Mouse (Mus musculus): Measurements from ENCODE around the gene D930020B18Rik. TPM values are rescaled to one million over a fixed set of nuclear protein-coding genes. Genes with fewer than 3 reads are reported as not detected.
A peak's percentile ranks its signal among the peaks of the same experiment; 100 is the strongest.

The D930020B18Rik gene
- polyA plus RNA-seq, 1 experiment from 2014 or later = 0.39 TPM

- ATAC-seq (replicated peaks; ENCODE audit: low FRiP score) (no peak), DNase-seq (ENCODE audit: low spot score) (no peak)
- H3K4me1 ChIP-seq (replicated peaks; ENCODE audit: control insufficient read depth, insufficient read depth, low read length) = no peaks in the 10 kb centered on the region
- H3K9me3 ChIP-seq (ENCODE audit: control insufficient read depth, low read length) = no peaks in the 10 kb centered on the region
- WGBS = 89% methylated on average over 8 of the region's 8 CpGs
- no peaks in the 10 kb centered on the region for H3K27me3 ChIP-seq (ENCODE audit: control insufficient read depth, insufficient read depth, low read length)
- H3K9ac ChIP-seq (ENCODE audit: low read length) = no peak overlapping the region
- H3K27ac ChIP-seq (ENCODE audit: low read depth, low read length) = no peak overlapping the region
- H3K4me3 ChIP-seq (ENCODE audit: low read depth, low read length) = no peak overlapping the region
- H3K4me2 ChIP-seq (ENCODE audit: low read depth, low read length, severe bottlenecking) = no peak overlapping the region
- no peaks in the 10 kb centered on the region for H3K36me3 ChIP-seq (ENCODE audit: control insufficient read depth, insufficient read depth, low read length)
Measured at GRCm38 (mm10) chr10:121731048-121731725, 89.8 kb downstream of the D930020B18Rik start.

GRCm38 (mm10) chr10:121732542-121732941 is 91.2 kb downstream of the D930020B18Rik start:
- no peak overlapping the region for H3K27ac ChIP-seq (ENCODE audit: low read depth, low read length)
- ATAC-seq (replicated peaks; ENCODE audit: low FRiP score) = no peak
- no peaks in the 10 kb centered on the region for H3K4me1 ChIP-seq (replicated peaks; ENCODE audit: control insufficient read depth, insufficient read depth, low read length)
- DNase-seq (ENCODE audit: low spot score) = peak; percentile 46
- no peak overlapping the region for H3K4me2 ChIP-seq (ENCODE audit: low read depth, low read length, severe bottlenecking)
- H3K9me3 ChIP-seq (ENCODE audit: control insufficient read depth, low read length) = no peaks in the 10 kb centered on the region
- no peaks in the 10 kb centered on the region for H3K36me3 ChIP-seq (ENCODE audit: control insufficient read depth, insufficient read depth, low read length)
- WGBS = 90% methylated on average over 9 of the region's 9 CpGs
- H3K27me3 ChIP-seq (ENCODE audit: control insufficient read depth, insufficient read depth, low read length) = no peaks in the 10 kb centered on the region
- no peak overlapping the region for H3K4me3 ChIP-seq (ENCODE audit: low read depth, low read length)
- H3K9ac ChIP-seq (ENCODE audit: low read length) = no peak overlapping the region

- Histone ChIP-seq H3K27ac (ENCODE audit: low read depth, low read length) (no peak overlapping the region), H3K4me3 (ENCODE audit: low read depth, low read length) (no peak overlapping the region), H3K27me3 (ENCODE audit: control insufficient read depth, insufficient read depth, low read length) (no peaks in the 10 kb centered on the region), H3K9ac (ENCODE audit: low read length) (no peak overlapping the region), H3K9me3 (ENCODE audit: control insufficient read depth, low read length) (no peaks in the 10 kb centered on the region), H3K36me3 (ENCODE audit: control insufficient read depth, insufficient read depth, low read length) (no peaks in the 10 kb centered on the region), H3K4me1 (replicated peaks; ENCODE audit: control insufficient read depth, insufficient read depth, low read length) (0 out of 2 replicates have a peak, but pooled peaks cover 2% of the 10 kb centered on the region), H3K4me2 (ENCODE audit: low read depth, low read length, severe bottlenecking) (no peak overlapping the region)
- no peak for DNase-seq (ENCODE audit: low spot score)
- 91% methylated on average over 3 of the region's 3 CpGs for WGBS
- no peak for ATAC-seq (replicated peaks; ENCODE audit: low FRiP score)
Measured at GRCm38 (mm10) chr10:121737256-121737655, 95.9 kb downstream of the D930020B18Rik start.

GRCm38 (mm10) chr10:121739548-121740505 is 98.4 kb downstream of the D930020B18Rik start, which contains the start of gene BC048403:
TSS of gene BC048403 (plus strand) at chr10:121739937.
- Histone ChIP-seq H3K27me3 (ENCODE audit: control insufficient read depth, insufficient read depth, low read length) (no peaks in the 10 kb centered on the region), H3K4me2 (ENCODE audit: low read depth, low read length, severe bottlenecking) (peak within 1 kb of the TSS; percentile 83), H3K4me3 (ENCODE audit: low read depth, low read length) (peak within 1 kb of the TSS; percentile 82), H3K9ac (ENCODE audit: low read length) (peak within 1 kb of the TSS; percentile 76), H3K27ac (ENCODE audit: low read depth, low read length) (no peak within 1 kb of the TSS), H3K9me3 (ENCODE audit: control insufficient read depth, low read length) (no peaks in the 10 kb centered on the region), H3K4me1 (replicated peaks; ENCODE audit: control insufficient read depth, insufficient read depth, low read length) (0 out of 2 replicates have a peak, but pooled peaks cover 2% of the 10 kb centered on the region), H3K36me3 (ENCODE audit: control insufficient read depth, insufficient read depth, low read length) (no peaks in the 10 kb centered on the region)
- ATAC-seq (replicated peaks; ENCODE audit: low FRiP score) (peak; percentile 91), DNase-seq (ENCODE audit: low spot score) (peak; percentile 94)
- WGBS = under 1% methylated on average over 68 of the region's 68 CpGs

GRCm38 (mm10) chr10:121742336-121742735 is 100.9 kb downstream of the D930020B18Rik start:
- Histone ChIP-seq H3K4me1 (replicated peaks; ENCODE audit: control insufficient read depth, insufficient read depth, low read length) (0 out of 2 replicates have a peak, but pooled peaks cover 2% of the 10 kb centered on the region), H3K4me3 (ENCODE audit: low read depth, low read length) (no peak overlapping the region), H3K9me3 (ENCODE audit: control insufficient read depth, low read length) (no peaks in the 10 kb centered on the region), H3K4me2 (ENCODE audit: low read depth, low read length, severe bottlenecking) (no peak overlapping the region), H3K27me3 (ENCODE audit: control insufficient read depth, insufficient read depth, low read length) (no peaks in the 10 kb centered on the region), H3K9ac (ENCODE audit: low read length) (no peak overlapping the region), H3K36me3 (ENCODE audit: control insufficient read depth, insufficient read depth, low read length) (no peaks in the 10 kb centered on the region; the same call in 1 of the 2 replicates), H3K27ac (ENCODE audit: low read depth, low read length) (no peak overlapping the region)
- peak; percentile 30 for DNase-seq (ENCODE audit: low spot score)
- 55% methylated on average over 4 of the region's 4 CpGs for WGBS
- ATAC-seq (replicated peaks; ENCODE audit: low FRiP score) = no peak

Small RNA genes within 50 kb of the gene (microRNA-seq; reads per million reads assigned to microRNA genes)
- gene Gm24330 (ENCODE audit: insufficient number of aligned reads) = not detected

Other genes with a start within 250 kb of the D930020B18Rik start
- gene Rassf3, start 165.2 kb upstream of the D930020B18Rik start, polyA plus RNA-seq (2014; fragmentation: Nextera tagmentation; extraction: Ambion mirVana) = 5.5 and 7.6 TPM in 2 replicates
- 36.2 and 38.2 TPM in 2 replicates for gene Tbk1, start 54.8 kb upstream of the D930020B18Rik start, polyA plus RNA-seq (2014; fragmentation: Nextera tagmentation; extraction: Ambion mirVana)
- 59.9 and 72.1 TPM in 2 replicates for gene Xpot, start 15.3 kb upstream of the D930020B18Rik start, polyA plus RNA-seq (2014; fragmentation: Nextera tagmentation; extraction: Ambion mirVana)
- 2.5 and 3.5 TPM in 2 replicates for gene BC048403, start 98.3 kb downstream of the D930020B18Rik start, polyA plus RNA-seq (2014; fragmentation: Nextera tagmentation; extraction: Ambion mirVana)